Comparison of ENCODE assay signal across 16 mouse cellular contexts in genomic region chr8:49699058-49699457, GRCm38 (mm10).
"Had no signal": no experiment of that assay in that cellular context is flagged by ENCODE, and none has a peak within 500 bp of the region (broad histone marks: within the 10 kb centered on the region; RNA-seq: fewer than 3 reads in every experiment).

No protein-coding gene starts in this region.

- DNase-seq: retina, postnatal 1 day; right cerebral cortex, adult 18-20 months; right cerebral cortex, postnatal 14 days; right cerebral cortex, postnatal 25 days; right cerebral cortex, postnatal 4 days; spleen, adult 18-20 months; thymus, adult 18-20 months; thymus, adult 2 months; thymus, postnatal 14 days; thymus, postnatal 25 days; thymus, postnatal 36 days; thymus, postnatal 4 days had no signal

- H3K4me2 ChIP-seq: neural tube, embryonic 13.5 days; neural tube, embryonic 15.5 days; stomach, embryonic 15.5 days had no signal

- H3K4me1 ChIP-seq: neural tube, embryonic 13.5 days; neural tube, embryonic 15.5 days; stomach, embryonic 15.5 days had no signal

- H3K9me3 ChIP-seq: neural tube, embryonic 13.5 days; neural tube, embryonic 15.5 days; stomach, embryonic 15.5 days had no signal

- H3K4me3 ChIP-seq: neural tube, embryonic 13.5 days; neural tube, embryonic 15.5 days; stomach, embryonic 15.5 days had no signal

- H3K36me3 ChIP-seq: neural tube, embryonic 13.5 days; neural tube, embryonic 15.5 days; stomach, embryonic 15.5 days had no signal

- H3K27me3 ChIP-seq: neural tube, embryonic 13.5 days; neural tube, embryonic 15.5 days; stomach, embryonic 15.5 days had no signal

- H3K9ac ChIP-seq: neural tube, embryonic 13.5 days; neural tube, embryonic 15.5 days; stomach, embryonic 15.5 days had no signal

- H3K27ac ChIP-seq: neural tube, embryonic 13.5 days; neural tube, embryonic 15.5 days; stomach, embryonic 15.5 days; stomach, postnatal 0 days had no signal
